Mouse (Mus musculus): ENCODE results near the gene Pih1d1. TPM values are rescaled to one million over a fixed set of nuclear protein-coding genes. Genes with fewer than 3 reads are reported as not detected.

Pih1d1 gene
- total RNA-seq, 2 experiments from 2014 or later: 40.0 to 42.4 TPM

Small RNAs within 50 kb of the gene (microRNA-seq; reads per million reads assigned to microRNA genes)
- 429 to 434 reads per million in 2 experiments for gene Mir150
- 10.5 to 11.2 reads per million in 2 experiments for gene Mir5121
- gene Mir7055: 0 reads per million in 2 experiments

Other genes with a start within 250 kb of the Pih1d1 start
- 10 to 100 TPM; 55.4 to 60.8 TPM for gene Ap2a1, start 224.8 kb upstream of the Pih1d1 start, total RNA-seq (2021)
- not detected for gene Tsks, start 211.1 kb upstream of the Pih1d1 start, total RNA-seq (2021)
- gene Cpt1c, start 179.5 kb upstream of the Pih1d1 start, total RNA-seq (2021): 1 to 10 TPM; 2.3 to 2.7 TPM
- gene Prmt1, start 167.7 kb upstream of the Pih1d1 start, total RNA-seq (2021): 100 to 1,000 TPM; 144 to 227 TPM
- gene Irf3, start 156.7 kb upstream of the Pih1d1 start, total RNA-seq (2021): 10 to 100 TPM; 20.0 to 22.2 TPM
- 10 to 100 TPM in 1 of 2 experiments, 1 to 10 TPM in 1; 10.0 to 10.6 TPM for gene Bcl2l12, start 155.6 kb upstream of the Pih1d1 start, total RNA-seq (2021)
- gene Scaf1, start 137.9 kb upstream of the Pih1d1 start, total RNA-seq (2021): 10 to 100 TPM; 35.6 to 40.1 TPM
- 10 to 100 TPM; 43.1 to 53.1 TPM for gene Rras, start 136.3 kb upstream of the Pih1d1 start, total RNA-seq (2021)
- 10 to 100 TPM; 17.9 to 29.6 TPM for gene Prr12, start 101.4 kb upstream of the Pih1d1 start, total RNA-seq (2021)
- 10 to 100 TPM; 34.3 to 35.2 TPM for gene Nosip, start 91.9 kb upstream of the Pih1d1 start, total RNA-seq (2021)
- gene Prrg2, start 91.6 kb upstream of the Pih1d1 start, total RNA-seq (2021): 1 to 10 TPM; 7.2 to 7.6 TPM
- gene Rcn3, start 62.1 kb upstream of the Pih1d1 start, total RNA-seq (2021): 10 to 100 TPM; 57.2 to 80.5 TPM
- gene Fcgrt, start 50.5 kb upstream of the Pih1d1 start, total RNA-seq (2021): 10 to 100 TPM; 62.5 to 64.4 TPM
- 100 to 1,000 TPM; 599 to 696 TPM for gene Rps11, start 29.9 kb upstream of the Pih1d1 start, total RNA-seq (2021)
- 100 to 1,000 TPM; 742 to 866 TPM for gene Rpl13a, start 25.5 kb upstream of the Pih1d1 start, total RNA-seq (2021)
- gene Gm45713, start 18.1 kb upstream of the Pih1d1 start, total RNA-seq (2021): not detected
- 1 to 10 TPM; 1.9 to 2.5 TPM for gene Flt3l, start 17.9 kb upstream of the Pih1d1 start, total RNA-seq (2021)
- 10 to 100 TPM; 21.4 to 23.2 TPM for gene Aldh16a1, start 281 bp downstream of the Pih1d1 start, total RNA-seq (2021)
- gene Slc17a7, start 9.6 kb downstream of the Pih1d1 start, total RNA-seq (2021): 1 to 10 TPM; 3.6 to 4.3 TPM
- under 1 TPM; 0.16 to 0.23 TPM for gene Gfy, start 25.3 kb downstream of the Pih1d1 start, total RNA-seq (2021)
- not detected for gene Pth2, start 26.7 kb downstream of the Pih1d1 start, total RNA-seq (2021)
- gene Ccdc155, start 50.6 kb downstream of the Pih1d1 start, total RNA-seq (2021): 1 to 10 TPM; 2.1 to 2.6 TPM
- gene Dkkl1, start 57.8 kb downstream of the Pih1d1 start, total RNA-seq (2021): not detected
- gene Tead2, start 61.5 kb downstream of the Pih1d1 start, total RNA-seq (2021): 10 to 100 TPM in 1 of 2 experiments, 1 to 10 TPM in 1; 7.1 to 10.9 TPM
- 1 to 10 TPM; 1.4 to 1.5 TPM for gene Cd37, start 84.8 kb downstream of the Pih1d1 start, total RNA-seq (2021)
- gene Slc6a16, start 86.8 kb downstream of the Pih1d1 start, total RNA-seq (2021): not detected
- gene Slc6a21, start 123.2 kb downstream of the Pih1d1 start, total RNA-seq (2021): not detected
- 10 to 100 TPM; 23.5 to 24.5 TPM for gene Trpm4, start 179.5 kb downstream of the Pih1d1 start, total RNA-seq (2021)
- gene Hrc, start 181.0 kb downstream of the Pih1d1 start, total RNA-seq (2021): 100 to 1,000 TPM; 711 to 744 TPM
- gene Ppfia3, start 212.7 kb downstream of the Pih1d1 start, total RNA-seq (2021): under 1 TPM; 0.69 to 0.78 TPM
- 1 to 10 TPM in 1 of 2 experiments, under 1 TPM in 1; 0.49 to 1.6 TPM for gene Lin7b, start 216.3 kb downstream of the Pih1d1 start, total RNA-seq (2021)
- gene Snrnp70, start 241.4 kb downstream of the Pih1d1 start, total RNA-seq (2021): 10 to 100 TPM; 90.1 to 93.1 TPM